Mouse (Mus musculus) kidney, adult 2 months (tissue): Measurements from ENCODE around the gene Slc12a5.

Experiments
- CTCF ChIP-seq: fragments of 200-500 bp; conservative IDR thresholded peaks from 2 replicates; pipeline ENCODE4 v1.5.1; 2011; ENCODE audit warnings: low read depth, mild to moderate bottlenecking, control low read depth, low read length, moderate library complexity, mixed read lengths; ENCODE audit not compliant: insufficient read depth, insufficient read length
- POLR2A ChIP-seq: fragments of 200-500 bp; IDR thresholded peaks from one replicate; pipeline ENCODE4 v1.6.1; 2011; ENCODE audit warnings: low read depth, low read length, control low read depth

DNA sequence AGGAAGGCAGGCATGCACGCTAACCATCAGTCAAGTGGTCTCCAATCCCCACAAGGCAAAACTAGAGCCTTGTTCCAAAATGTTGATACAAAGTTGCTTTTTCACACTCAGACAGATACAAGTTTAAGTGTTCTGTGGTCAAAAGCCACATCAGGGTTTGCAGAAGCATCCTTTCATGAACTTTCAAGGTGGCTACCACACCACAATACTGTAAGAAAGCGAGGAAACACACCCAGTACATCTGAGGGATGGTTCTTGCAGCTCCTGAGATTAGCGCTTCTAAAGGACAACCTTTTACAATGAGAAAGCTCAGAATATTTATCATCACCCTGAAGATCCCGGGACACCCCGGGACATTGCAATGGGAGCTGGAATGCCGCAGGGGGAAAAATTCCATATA, 72.7 kb downstream of the Slc12a5 start:
- TF ChIP-seq CTCF (no peak), POLR2A (no peak)
